Mouse (Mus musculus): ENCODE results near the gene Gm16368.
"Not testable (repeated sequence)": the region's sequence is repeated elsewhere in the genome, so short reads cannot be mapped to it uniquely, and the experiment has no call there.

Gene Gm16368

DNA sequence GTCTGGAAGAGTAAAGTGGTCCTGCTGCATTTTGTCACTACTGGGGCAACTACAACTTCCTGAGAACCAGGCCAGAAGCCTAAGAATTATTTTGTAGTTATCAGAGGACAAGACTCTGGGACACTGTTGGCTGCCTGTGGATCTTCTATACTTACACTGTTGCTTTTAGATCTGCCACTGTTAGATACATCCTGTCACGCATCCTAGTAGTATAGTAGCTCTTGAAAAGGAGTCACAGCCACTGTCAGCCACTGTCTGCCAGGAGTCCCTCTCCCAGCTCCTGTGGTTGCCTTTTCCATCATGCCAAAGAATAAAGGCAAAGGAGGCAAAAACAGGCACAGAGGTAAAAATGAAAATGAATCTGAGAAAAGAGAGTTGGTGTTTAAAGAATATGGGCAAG is at the start of gene Gm16368:
TSS of gene Gm16368 (plus strand) at position 301 of the 400 bp plus-strand sequence.
- DNase-seq (ENCODE audit: low spot score in 2 of 2): not testable (repeated sequence)

DNA sequence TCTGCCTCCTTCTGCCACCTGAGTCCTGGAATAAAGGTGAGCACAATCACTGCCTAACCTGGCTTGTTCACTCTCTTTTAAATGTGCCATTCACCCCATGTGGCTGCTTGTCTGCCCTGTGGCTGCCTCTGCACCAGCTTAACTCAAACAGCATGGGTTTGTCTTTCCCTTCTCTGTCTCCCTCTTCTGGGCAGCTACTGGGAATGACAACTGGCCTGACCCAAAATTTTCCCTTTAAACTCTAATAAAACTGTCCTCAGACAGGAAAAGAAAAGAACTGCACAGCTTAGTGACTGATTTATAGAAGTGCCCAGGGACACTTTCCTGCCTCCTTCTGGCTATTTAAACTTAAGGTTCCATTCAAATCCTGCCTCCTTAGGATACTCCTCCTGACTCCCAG is 44.4 kb upstream of the Gm16368 start:
- peak in 1 of 2 experiments; percentile 2 for DNase-seq (ENCODE audit: low spot score in 2 of 2)

- DNase-seq (ENCODE audit: low spot score in 2 of 2): not testable (repeated sequence)
Observed at GRCm38 (mm10) chr12:88039703-88040102, 43.8 kb upstream of the Gm16368 start.

DNA sequence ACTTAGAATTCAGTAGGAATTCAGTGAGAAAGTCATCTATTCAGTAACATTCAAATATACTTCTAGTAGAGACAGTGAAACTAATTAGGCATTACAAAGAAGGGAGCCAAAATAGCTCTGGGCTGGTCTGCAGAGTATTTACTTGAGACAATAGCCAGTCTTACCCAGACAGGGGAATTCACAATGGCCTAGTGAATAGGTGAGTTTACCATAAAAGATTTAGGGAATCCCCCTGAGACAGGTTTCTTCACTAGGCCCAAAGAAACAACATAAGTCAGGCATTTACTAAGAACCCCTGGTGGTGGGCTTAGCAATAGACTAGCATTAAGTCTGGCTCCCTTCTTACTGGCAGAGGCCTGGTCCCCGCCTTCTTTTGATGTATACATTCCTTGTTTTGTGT is 38.3 kb upstream of the Gm16368 start:
- DNase-seq (ENCODE audit: low spot score in 2 of 2): not testable (repeated sequence)

All from left cerebral cortex, adult 9 months (tissue).